Mouse (Mus musculus) erythroblast, embryonic 14.5 days (primary cell): ENCODE data around the gene Xrcc5.

Experiments used
- GATA1 ChIP-seq: IDR thresholded peaks from 2 replicates; pipeline ENCODE4 v1.6.1; 2012; ENCODE audit warnings: low read length, inconsistent platforms, mixed read lengths
- TAL1 ChIP-seq: IDR thresholded peaks from 3 replicates; pipeline ENCODE4 v1.6.1; 2012; ENCODE audit warnings: low read length, inconsistent platforms, mixed read lengths

GRCm38 (mm10) chr1:72383651-72384050 is 76.4 kb downstream of the Xrcc5 start:
- TF ChIP-seq GATA1 (no peak), TAL1 (no peak)
